Mouse (Mus musculus): ENCODE measurements around the gene Fam160a1. TPM values are rescaled to one million over a fixed set of nuclear protein-coding genes. Genes with fewer than 3 reads are reported as not detected.

The Fam160a1 gene
- polyA plus RNA-seq, 1 experiment from 2014 or later, result 1.4 TPM

DNA sequence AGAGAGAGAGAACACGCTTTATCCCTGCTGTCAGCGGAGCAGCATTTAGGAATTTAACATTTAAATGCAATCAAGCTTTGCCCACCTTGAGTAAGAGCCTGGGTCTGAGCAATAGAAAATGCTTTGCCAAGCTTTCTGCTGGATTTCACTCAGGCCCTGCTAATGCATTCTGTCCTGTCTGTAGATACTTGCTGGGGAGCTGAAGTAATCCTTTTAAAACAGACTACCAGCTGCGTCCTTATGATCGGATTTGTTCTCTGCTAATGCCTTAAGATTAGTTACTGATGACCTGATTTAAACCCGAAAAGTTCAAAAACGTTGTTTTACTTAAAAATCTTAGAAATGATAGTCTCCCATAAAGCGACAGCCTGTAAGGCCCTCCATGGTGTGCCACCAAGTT lies 136.0 kb downstream of the Fam160a1 start:
- Histone ChIP-seq H3K27ac (ENCODE audit: low read length) (no peak overlapping the region), H3K4me3 (replicated peaks; ENCODE audit: low read length) (no peak overlapping the region), H3K9me3 (ENCODE audit: control insufficient read depth, low read length) (no peaks in the 10 kb centered on the region), H3K4me1 (replicated peaks; ENCODE audit: control insufficient read depth, insufficient read depth, low read length) (no peaks in the 10 kb centered on the region), H3K36me3 (ENCODE audit: control insufficient read depth, insufficient read depth) (no peaks in the 10 kb centered on the region), H3K9ac (replicated peaks; ENCODE audit: low read depth, low read length) (no peak overlapping the region), H3K4me2 (ENCODE audit: low read length) (no peak overlapping the region), H3K27me3 (replicated peaks; ENCODE audit: control insufficient read depth, insufficient read depth, low read length) (no peaks in the 10 kb centered on the region)
- no peak for ATAC-seq
- 50% methylated on average over 7 of the region's 7 CpGs for WGBS

DNA sequence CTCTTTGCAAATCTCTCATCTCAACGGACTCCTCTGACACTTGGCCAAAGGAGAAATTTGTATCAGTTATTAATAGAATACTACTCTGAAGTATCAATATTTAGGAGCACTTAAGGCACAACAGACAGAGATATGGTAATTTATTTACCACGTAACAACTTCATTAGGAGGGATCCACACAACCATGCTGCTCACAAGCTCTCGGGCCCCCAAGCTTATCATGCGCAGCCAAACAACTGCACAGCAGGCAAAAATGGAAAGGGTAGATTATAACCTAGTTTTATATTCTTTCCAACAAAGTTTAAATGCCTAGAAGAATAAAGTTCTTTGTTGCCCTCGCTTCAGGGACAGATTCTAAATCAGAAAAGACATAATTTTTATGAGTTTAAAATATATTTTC lies 137.1 kb downstream of the Fam160a1 start:
- no peaks in the 10 kb centered on the region for H3K4me1 ChIP-seq (replicated peaks; ENCODE audit: control insufficient read depth, insufficient read depth, low read length)
- no peaks in the 10 kb centered on the region for H3K9me3 ChIP-seq (ENCODE audit: control insufficient read depth, low read length)
- 88% methylated on average over 5 of the region's 5 CpGs for WGBS
- no peak for ATAC-seq
- H3K27ac ChIP-seq (ENCODE audit: low read length), result no peak overlapping the region
- no peaks in the 10 kb centered on the region for H3K27me3 ChIP-seq (replicated peaks; ENCODE audit: control insufficient read depth, insufficient read depth, low read length)
- no peak overlapping the region for H3K4me2 ChIP-seq (ENCODE audit: low read length)
- H3K4me3 ChIP-seq (replicated peaks; ENCODE audit: low read length), result no peak overlapping the region
- no peaks in the 10 kb centered on the region for H3K36me3 ChIP-seq (ENCODE audit: control insufficient read depth, insufficient read depth)
- no peak overlapping the region for H3K9ac ChIP-seq (replicated peaks; ENCODE audit: low read depth, low read length)

DNA sequence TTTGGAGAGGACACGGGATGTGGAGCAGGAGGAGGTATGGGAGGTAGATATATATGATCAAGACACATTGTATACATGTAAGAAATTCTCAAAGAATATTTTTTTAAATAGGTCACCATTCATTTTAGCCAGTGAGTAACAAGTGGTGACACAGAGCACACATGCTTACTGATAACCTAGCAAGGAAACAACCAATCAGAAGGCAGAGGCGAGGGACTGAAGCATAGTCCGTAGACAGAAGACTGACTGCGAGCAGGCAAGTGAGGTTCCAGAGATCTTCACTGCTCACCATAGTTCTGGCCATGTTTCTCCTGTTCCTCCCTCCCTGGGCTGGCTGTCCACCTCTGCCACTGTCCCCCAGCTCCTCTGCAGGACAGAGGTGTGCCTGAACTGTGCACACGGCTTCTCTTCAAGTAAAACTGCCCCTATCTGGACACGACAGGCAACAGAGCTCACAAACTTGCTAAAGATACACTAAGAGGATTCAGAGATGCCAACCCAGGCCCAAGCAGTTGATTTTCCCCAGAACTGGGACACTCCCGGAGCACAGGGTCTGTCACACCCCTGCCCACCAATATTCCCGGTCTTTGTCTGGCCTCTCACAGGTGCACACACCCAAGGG lies 137.7 kb downstream of the Fam160a1 start:
- H3K4me2 ChIP-seq (ENCODE audit: low read length), result no peak overlapping the region
- no peak overlapping the region for H3K4me3 ChIP-seq (replicated peaks; ENCODE audit: low read length)
- H3K27me3 ChIP-seq (replicated peaks; ENCODE audit: control insufficient read depth, insufficient read depth, low read length), result no peaks in the 10 kb centered on the region
- H3K36me3 ChIP-seq (ENCODE audit: control insufficient read depth, insufficient read depth), result no peaks in the 10 kb centered on the region
- H3K9ac ChIP-seq (replicated peaks; ENCODE audit: low read depth, low read length), result no peak overlapping the region
- 87% methylated on average over 8 of the region's 8 CpGs for WGBS
- no peak for ATAC-seq
- no peak overlapping the region for H3K27ac ChIP-seq (ENCODE audit: low read length)
- H3K4me1 ChIP-seq (replicated peaks; ENCODE audit: control insufficient read depth, insufficient read depth, low read length), result no peaks in the 10 kb centered on the region
- H3K9me3 ChIP-seq (ENCODE audit: control insufficient read depth, low read length), result no peaks in the 10 kb centered on the region

DNA sequence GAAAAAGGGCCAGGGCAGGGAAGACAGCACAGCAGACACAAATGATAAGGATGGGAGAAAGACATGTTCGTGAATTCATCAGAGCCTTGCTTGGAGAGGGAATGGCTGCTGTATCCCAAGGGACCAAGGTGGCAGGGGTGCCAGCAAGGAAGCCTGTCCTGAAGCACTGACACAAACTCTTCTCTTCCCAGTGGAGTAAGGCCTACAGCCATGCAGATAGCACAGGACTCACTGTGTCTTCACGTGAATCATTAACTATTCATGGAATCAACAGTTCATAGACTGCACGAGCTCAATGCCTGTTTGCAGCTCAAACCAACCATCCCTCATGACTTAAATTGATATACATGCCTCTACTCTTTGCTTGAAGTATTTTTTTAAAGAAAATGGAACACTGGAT lies 139.1 kb downstream of the Fam160a1 start:
- Histone ChIP-seq H3K9me3 (ENCODE audit: control insufficient read depth, low read length) (no peaks in the 10 kb centered on the region), H3K4me3 (replicated peaks; ENCODE audit: low read length) (no peak overlapping the region), H3K27ac (ENCODE audit: low read length) (no peak overlapping the region), H3K4me2 (ENCODE audit: low read length) (no peak overlapping the region), H3K27me3 (replicated peaks; ENCODE audit: control insufficient read depth, insufficient read depth, low read length) (no peaks in the 10 kb centered on the region), H3K9ac (replicated peaks; ENCODE audit: low read depth, low read length) (no peak overlapping the region), H3K36me3 (ENCODE audit: control insufficient read depth, insufficient read depth) (no peaks in the 10 kb centered on the region), H3K4me1 (replicated peaks; ENCODE audit: control insufficient read depth, insufficient read depth, low read length) (no peaks in the 10 kb centered on the region)
- no peak for ATAC-seq
- WGBS, result 82% methylated on average over 3 of the region's 3 CpGs

DNA sequence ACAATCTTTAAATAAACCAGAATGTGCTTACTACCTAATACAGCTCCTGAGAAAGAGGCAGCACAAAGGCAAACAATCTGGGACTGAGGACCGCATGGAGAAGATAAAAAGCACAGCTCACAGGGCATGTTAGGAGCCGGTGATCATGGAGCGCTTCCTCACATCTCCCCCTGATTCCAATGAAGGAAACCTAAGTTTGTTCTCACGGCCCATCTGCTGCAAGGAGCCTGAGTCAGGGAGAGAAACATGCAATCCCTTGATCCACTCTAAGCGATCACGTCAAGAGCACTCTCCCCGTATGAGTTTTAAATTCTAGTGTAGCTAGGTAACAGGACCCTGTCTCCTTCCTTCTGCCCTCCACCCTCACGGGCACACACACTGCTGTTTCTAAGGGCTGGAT lies 140.0 kb downstream of the Fam160a1 start:
- H3K4me3 ChIP-seq (replicated peaks; ENCODE audit: low read length), result no peak overlapping the region
- H3K4me2 ChIP-seq (ENCODE audit: low read length), result no peak overlapping the region
- H3K27ac ChIP-seq (ENCODE audit: low read length), result no peak overlapping the region
- H3K27me3 ChIP-seq (replicated peaks; ENCODE audit: control insufficient read depth, insufficient read depth, low read length), result no peaks in the 10 kb centered on the region
- no peaks in the 10 kb centered on the region for H3K4me1 ChIP-seq (replicated peaks; ENCODE audit: control insufficient read depth, insufficient read depth, low read length)
- H3K9me3 ChIP-seq (ENCODE audit: control insufficient read depth, low read length), result no peaks in the 10 kb centered on the region
- ATAC-seq, result no peak
- H3K9ac ChIP-seq (replicated peaks; ENCODE audit: low read depth, low read length), result no peak overlapping the region
- H3K36me3 ChIP-seq (ENCODE audit: control insufficient read depth, insufficient read depth), result no peaks in the 10 kb centered on the region
- 84% methylated on average over 8 of the region's 8 CpGs for WGBS

DNA sequence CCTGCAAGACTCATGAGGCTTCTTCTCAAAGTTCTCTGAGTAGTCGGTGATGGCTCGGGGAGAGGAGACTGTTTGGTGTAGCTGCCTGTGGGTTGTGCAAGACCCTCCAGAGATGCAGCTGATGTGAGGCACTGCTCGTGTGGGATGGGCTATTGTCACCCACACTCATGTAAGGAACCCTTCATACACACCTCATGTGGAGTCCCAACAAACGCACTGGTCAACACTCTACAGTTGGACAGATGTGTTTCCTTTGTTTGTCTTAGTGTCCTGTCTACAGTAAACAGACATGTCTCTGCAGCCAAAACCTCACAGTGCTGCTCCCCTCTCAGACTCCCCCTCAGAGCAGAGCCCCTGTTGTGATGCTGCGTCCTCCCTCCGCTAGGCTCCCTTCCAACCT lies 147.2 kb downstream of the Fam160a1 start:
- 71% methylated on average over 6 of the region's 6 CpGs for WGBS
- no peaks in the 10 kb centered on the region for H3K27me3 ChIP-seq (replicated peaks; ENCODE audit: control insufficient read depth, insufficient read depth, low read length)
- ATAC-seq, result no peak

DNA sequence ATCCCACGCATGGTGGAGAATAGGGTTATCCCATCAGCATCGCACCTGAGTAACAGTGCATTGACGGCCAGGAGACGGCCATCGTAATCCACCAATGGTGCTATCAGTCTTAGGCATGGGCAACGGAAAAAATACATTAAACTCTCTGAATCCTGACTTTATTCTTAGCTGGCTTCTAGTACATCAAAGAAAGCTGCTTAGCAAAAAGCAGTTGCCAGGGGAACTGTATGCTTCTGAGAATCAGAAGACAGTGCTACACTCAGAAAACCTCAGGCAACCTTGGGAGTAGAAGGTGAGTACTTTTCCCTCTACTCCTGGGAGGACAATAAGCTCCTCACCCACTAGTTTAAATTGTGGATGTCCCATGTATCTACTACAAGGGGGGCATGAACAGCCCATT lies 149.4 kb downstream of the Fam160a1 start:
- H3K4me3 ChIP-seq (replicated peaks; ENCODE audit: low read length), result no peak overlapping the region
- no peak overlapping the region for H3K9ac ChIP-seq (replicated peaks; ENCODE audit: low read depth, low read length)
- WGBS, result 90% methylated on average over 6 of the region's 6 CpGs
- H3K27ac ChIP-seq (ENCODE audit: low read length), result peak overlapping the region; percentile 32; the same call in 1 of the 2 replicates
- H3K4me1 ChIP-seq (replicated peaks; ENCODE audit: control insufficient read depth, insufficient read depth, low read length), result peaks cover 5% of the 10 kb centered on the region
- no peak for ATAC-seq
- H3K4me2 ChIP-seq (ENCODE audit: low read length), result no peak overlapping the region
- H3K9me3 ChIP-seq (ENCODE audit: control insufficient read depth, low read length), result no peaks in the 10 kb centered on the region
- no peaks in the 10 kb centered on the region for H3K36me3 ChIP-seq (ENCODE audit: control insufficient read depth, insufficient read depth)
- no peaks in the 10 kb centered on the region for H3K27me3 ChIP-seq (replicated peaks; ENCODE audit: control insufficient read depth, insufficient read depth, low read length)

More for the DNA sequence above, 147.2 kb downstream of the Fam160a1 start:
- no peak overlapping the region for H3K27ac ChIP-seq (ENCODE audit: low read length)
- H3K36me3 ChIP-seq (ENCODE audit: control insufficient read depth, insufficient read depth), result no peaks in the 10 kb centered on the region
- no peaks in the 10 kb centered on the region for H3K9me3 ChIP-seq (ENCODE audit: control insufficient read depth, low read length)
- peaks cover 5% of the 10 kb centered on the region; the same call in 1 of the 2 replicates for H3K4me1 ChIP-seq (replicated peaks; ENCODE audit: control insufficient read depth, insufficient read depth, low read length)
- no peak overlapping the region for H3K9ac ChIP-seq (replicated peaks; ENCODE audit: low read depth, low read length)
- H3K4me3 ChIP-seq (replicated peaks; ENCODE audit: low read length), result no peak overlapping the region
- no peak overlapping the region for H3K4me2 ChIP-seq (ENCODE audit: low read length)

DNA sequence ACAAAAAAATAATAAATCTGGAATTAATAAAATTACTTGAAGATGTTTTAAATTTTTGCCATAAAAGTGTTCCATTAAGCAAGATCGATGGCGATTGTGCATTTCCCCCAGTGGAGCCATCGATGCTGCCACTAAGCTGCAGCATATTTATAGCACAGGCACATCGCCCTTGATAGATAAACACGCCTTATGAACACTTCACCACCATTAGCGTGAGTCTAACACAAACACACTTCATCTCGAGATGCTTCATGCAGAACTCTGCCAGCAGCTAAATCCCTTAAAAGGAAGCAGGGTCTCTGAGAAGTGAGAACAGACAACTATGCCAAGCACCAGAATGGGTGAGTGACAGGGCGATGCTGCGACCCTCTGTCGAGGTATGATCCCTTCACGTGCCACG lies 150.4 kb downstream of the Fam160a1 start:
- Histone ChIP-seq H3K36me3 (ENCODE audit: control insufficient read depth, insufficient read depth) (no peaks in the 10 kb centered on the region), H3K27ac (ENCODE audit: low read length) (no peak overlapping the region), H3K4me3 (replicated peaks; ENCODE audit: low read length) (no peak overlapping the region), H3K9ac (replicated peaks; ENCODE audit: low read depth, low read length) (no peak overlapping the region), H3K4me1 (replicated peaks; ENCODE audit: control insufficient read depth, insufficient read depth, low read length) (peaks cover 12% of the 10 kb centered on the region), H3K27me3 (replicated peaks; ENCODE audit: control insufficient read depth, insufficient read depth, low read length) (no peaks in the 10 kb centered on the region), H3K4me2 (ENCODE audit: low read length) (no peak overlapping the region), H3K9me3 (ENCODE audit: control insufficient read depth, low read length) (no peaks in the 10 kb centered on the region)
- ATAC-seq, result peak; percentile 26; the same call in 1 of the 2 replicates
- 73% methylated on average over 12 of the region's 12 CpGs for WGBS

DNA sequence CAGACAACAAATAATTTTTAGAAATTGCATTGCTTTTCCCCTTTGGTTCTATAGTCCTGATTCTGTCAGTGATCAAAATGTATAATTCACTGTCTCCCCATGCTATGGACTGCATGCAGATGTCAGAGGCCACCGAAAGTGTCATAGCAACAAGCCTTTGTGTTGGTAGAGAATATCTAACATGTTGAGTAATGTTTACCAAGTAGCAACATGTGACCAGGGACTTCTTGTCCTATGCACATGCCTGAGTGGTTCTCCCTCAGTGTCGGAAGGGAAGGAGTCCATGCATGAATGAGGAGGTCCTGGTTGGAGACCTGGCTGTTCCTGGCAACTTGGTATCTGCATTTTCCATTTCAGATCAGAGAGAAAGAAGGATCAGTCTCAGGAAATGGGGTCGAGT lies 150.9 kb downstream of the Fam160a1 start:
- Histone ChIP-seq H3K9ac (replicated peaks; ENCODE audit: low read depth, low read length) (no peak overlapping the region), H3K4me3 (replicated peaks; ENCODE audit: low read length) (no peak overlapping the region), H3K36me3 (ENCODE audit: control insufficient read depth, insufficient read depth) (no peaks in the 10 kb centered on the region), H3K9me3 (ENCODE audit: control insufficient read depth, low read length) (no peaks in the 10 kb centered on the region), H3K4me2 (ENCODE audit: low read length) (no peak overlapping the region), H3K27me3 (replicated peaks; ENCODE audit: control insufficient read depth, insufficient read depth, low read length) (no peaks in the 10 kb centered on the region), H3K4me1 (replicated peaks; ENCODE audit: control insufficient read depth, insufficient read depth, low read length) (peaks cover 15% of the 10 kb centered on the region), H3K27ac (ENCODE audit: low read length) (no peak overlapping the region)
- no peak for ATAC-seq
- WGBS, result 82% methylated on average over 3 of the region's 3 CpGs

Data from forebrain, embryonic 16.5 days (tissue).